Mouse (Mus musculus): ENCODE measurements around the gene Arhgef3. TPM values are rescaled to one million over a fixed set of nuclear protein-coding genes. Genes with fewer than 3 reads are reported as not detected.

Arhgef3 gene
- polyA plus RNA-seq, 1 experiment from 2014 or later = 6.4 TPM

DNA sequence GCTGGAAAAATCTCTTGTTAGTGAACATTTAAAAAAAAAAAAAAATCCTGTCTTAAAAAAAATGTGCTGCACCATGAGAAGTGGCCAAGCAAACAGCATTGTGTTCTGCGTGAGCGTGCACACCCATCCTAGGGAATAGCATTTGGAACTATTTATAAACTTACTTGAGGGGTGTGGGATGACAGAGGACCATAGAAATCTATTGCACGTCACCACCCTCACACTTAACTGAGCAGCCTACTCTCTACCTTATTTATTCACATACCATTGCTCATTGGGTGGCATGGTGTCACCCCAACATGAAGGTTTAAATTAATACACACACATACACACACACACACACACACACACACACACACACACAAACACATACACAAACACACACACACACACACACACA is 234.4 kb downstream of the Arhgef3 start:
- 82% methylated on average over 3 of the region's 3 CpGs for WGBS
- no peaks in the 10 kb centered on the region for H3K9me3 ChIP-seq (ENCODE audit: control insufficient read depth, low read length)

DNA sequence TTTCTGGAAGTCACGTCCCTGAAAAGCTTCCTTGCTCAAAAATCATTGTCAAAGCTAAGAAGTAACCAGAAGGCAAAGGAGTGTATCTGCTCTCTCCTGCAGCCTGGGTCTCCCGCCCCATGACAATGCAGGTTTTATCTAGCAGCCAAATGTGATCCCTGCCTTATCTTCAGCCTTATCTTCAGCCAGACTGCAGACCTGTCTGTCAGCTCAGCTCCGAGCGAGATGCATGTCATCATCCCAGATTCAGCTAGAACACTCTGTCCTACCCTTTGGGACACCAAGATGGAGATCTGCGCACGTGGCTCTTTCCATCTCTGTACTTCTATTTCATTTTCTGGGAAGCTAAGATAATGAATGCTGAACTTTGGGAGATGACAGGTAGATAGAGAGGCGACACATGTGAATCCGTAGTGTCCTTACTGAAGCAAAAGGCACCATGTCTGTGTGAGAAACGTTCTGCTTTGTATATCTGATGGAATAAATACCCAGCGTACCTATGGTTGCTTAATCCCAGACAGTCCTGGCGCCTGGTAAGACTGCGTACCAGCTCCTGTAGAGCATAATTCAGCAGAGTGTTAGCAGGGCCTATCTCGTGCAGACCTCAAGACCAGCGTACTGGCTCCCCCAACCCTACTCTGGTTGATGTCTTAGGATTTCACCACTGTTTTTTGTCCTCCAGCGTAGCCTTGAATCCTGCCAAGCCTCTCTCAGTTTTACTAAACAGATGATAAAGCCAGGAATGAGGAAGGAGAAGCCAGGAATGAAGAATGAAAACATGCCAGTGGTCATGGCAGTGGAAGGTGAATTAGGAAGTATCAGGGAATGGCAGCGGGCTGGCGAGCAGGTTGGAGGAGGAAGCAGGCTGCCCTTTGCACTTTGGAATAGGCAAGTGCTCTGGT is 235.4 kb downstream of the Arhgef3 start:
- ATAC-seq (replicated peaks; ENCODE audit: low FRiP score) = peak; percentile 77
- Histone ChIP-seq H3K9me3 (ENCODE audit: control insufficient read depth, low read length) (no peaks in the 10 kb centered on the region), H3K27ac (ENCODE audit: low read depth, low read length) (peak overlapping the region; percentile 71; the same call in 1 of the 2 replicates), H3K4me1 (replicated peaks; ENCODE audit: control insufficient read depth, insufficient read depth, low read length) (peaks cover 31% of the 10 kb centered on the region), H3K4me2 (0 out of 2 replicates have a peak overlapping the region, but pooled peaks have one; percentile 4), H3K36me3 (ENCODE audit: control insufficient read depth, insufficient read depth, low read length) (no peaks in the 10 kb centered on the region), H3K4me3 (ENCODE audit: low read depth, low read length) (no peak overlapping the region), H3K27me3 (replicated peaks; ENCODE audit: control insufficient read depth, insufficient read depth, low read length) (no peaks in the 10 kb centered on the region), H3K9ac (ENCODE audit: low read depth, low read length) (no peak overlapping the region)
- DNase-seq (ENCODE audit: low spot score) = no peak
- WGBS = 48% methylated on average over 17 of the region's 17 CpGs

More for the DNA sequence above, 234.4 kb downstream of the Arhgef3 start:
- Histone ChIP-seq H3K27me3 (replicated peaks; ENCODE audit: control insufficient read depth, insufficient read depth, low read length) (no peaks in the 10 kb centered on the region), H3K4me2 (no peak overlapping the region), H3K4me3 (ENCODE audit: low read depth, low read length) (no peak overlapping the region), H3K36me3 (ENCODE audit: control insufficient read depth, insufficient read depth, low read length) (no peaks in the 10 kb centered on the region), H3K27ac (ENCODE audit: low read depth, low read length) (no peak overlapping the region), H3K9ac (ENCODE audit: low read depth, low read length) (no peak overlapping the region), H3K4me1 (replicated peaks; ENCODE audit: control insufficient read depth, insufficient read depth, low read length) (peaks cover 31% of the 10 kb centered on the region)
- DNase-seq (ENCODE audit: low spot score) = no peak
- no peak for ATAC-seq (replicated peaks; ENCODE audit: low FRiP score)

DNA sequence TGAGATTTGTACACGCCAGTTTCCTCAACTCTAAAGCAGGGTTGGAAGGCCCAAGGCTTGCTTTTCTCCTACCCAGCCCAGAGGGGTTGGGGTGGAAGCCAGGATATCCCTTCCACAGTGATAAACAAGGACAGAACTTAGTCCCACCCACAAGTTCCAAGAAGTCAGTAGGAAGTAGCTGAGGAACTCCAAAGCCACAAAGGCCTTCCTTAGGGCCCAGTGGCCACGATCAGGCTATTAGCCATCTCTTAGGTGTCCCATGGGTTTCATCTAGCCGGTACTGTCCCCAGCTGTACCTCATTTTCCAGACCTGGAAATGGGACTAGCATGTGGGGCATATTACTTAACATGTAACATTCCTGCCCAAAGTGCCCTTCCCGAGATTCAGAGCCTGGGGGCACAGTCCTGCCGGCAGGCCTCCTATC is 236.4 kb downstream of the Arhgef3 start:
- no peak for DNase-seq (ENCODE audit: low spot score)
- no peak overlapping the region for H3K4me3 ChIP-seq (ENCODE audit: low read depth, low read length)
- no peak overlapping the region for H3K9ac ChIP-seq (ENCODE audit: low read depth, low read length)
- peak overlapping the region; percentile 34 for H3K4me2 ChIP-seq
- H3K9me3 ChIP-seq (ENCODE audit: control insufficient read depth, low read length) = no peaks in the 10 kb centered on the region
- no peaks in the 10 kb centered on the region for H3K36me3 ChIP-seq (ENCODE audit: control insufficient read depth, insufficient read depth, low read length)
- ATAC-seq (replicated peaks; ENCODE audit: low FRiP score) = peak; percentile 53
- H3K27ac ChIP-seq (ENCODE audit: low read depth, low read length) = peak overlapping the region; percentile 71; the same call in 1 of the 2 replicates
- H3K27me3 ChIP-seq (replicated peaks; ENCODE audit: control insufficient read depth, insufficient read depth, low read length) = no peaks in the 10 kb centered on the region
- WGBS = 37% methylated on average over 5 of the region's 5 CpGs
- peaks cover 31% of the 10 kb centered on the region for H3K4me1 ChIP-seq (replicated peaks; ENCODE audit: control insufficient read depth, insufficient read depth, low read length)

DNA sequence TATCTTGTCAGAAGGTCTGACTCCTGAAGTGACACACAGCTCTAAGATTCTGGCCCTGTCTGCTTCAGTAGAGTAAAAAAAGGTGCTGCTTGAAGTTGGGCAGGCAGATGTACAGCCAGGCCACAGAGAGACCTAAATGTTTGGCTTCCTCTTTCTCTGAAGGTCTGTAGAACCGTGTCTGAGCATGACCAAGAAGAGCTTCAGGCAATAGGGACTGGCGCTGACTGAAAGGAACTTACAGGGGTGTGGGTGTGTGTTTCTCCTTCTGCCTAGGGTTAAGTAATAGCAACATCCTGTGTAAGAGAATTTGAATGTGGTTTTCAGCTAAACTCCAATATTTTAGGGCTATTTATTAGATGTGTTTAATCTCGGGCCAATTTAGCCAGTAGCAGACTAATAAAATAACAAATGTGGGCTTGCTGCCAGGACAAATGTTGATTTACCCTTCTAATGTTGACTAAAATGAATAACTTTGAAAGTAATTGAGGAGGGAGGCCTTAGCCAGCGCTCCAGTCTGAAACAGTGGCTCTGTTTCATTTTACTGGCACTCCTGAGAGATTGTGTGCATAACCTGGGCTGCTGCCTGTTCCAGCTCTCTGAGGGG is 236.9 kb downstream of the Arhgef3 start:
- H3K4me2 ChIP-seq = peak overlapping the region; percentile 34
- no peaks in the 10 kb centered on the region for H3K27me3 ChIP-seq (replicated peaks; ENCODE audit: control insufficient read depth, insufficient read depth, low read length)
- no peaks in the 10 kb centered on the region for H3K9me3 ChIP-seq (ENCODE audit: control insufficient read depth, low read length)
- H3K4me1 ChIP-seq (replicated peaks; ENCODE audit: control insufficient read depth, insufficient read depth, low read length) = peaks cover 31% of the 10 kb centered on the region
- DNase-seq (ENCODE audit: low spot score) = no peak
- no peak overlapping the region for H3K9ac ChIP-seq (ENCODE audit: low read depth, low read length)
- WGBS = 46% methylated on average over 4 of the region's 4 CpGs
- H3K36me3 ChIP-seq (ENCODE audit: control insufficient read depth, insufficient read depth, low read length) = no peaks in the 10 kb centered on the region
- no peak overlapping the region for H3K4me3 ChIP-seq (ENCODE audit: low read depth, low read length)
- ATAC-seq (replicated peaks; ENCODE audit: low FRiP score) = peak; percentile 11
- H3K27ac ChIP-seq (ENCODE audit: low read depth, low read length) = peak overlapping the region; percentile 71; the same call in 1 of the 2 replicates

DNA sequence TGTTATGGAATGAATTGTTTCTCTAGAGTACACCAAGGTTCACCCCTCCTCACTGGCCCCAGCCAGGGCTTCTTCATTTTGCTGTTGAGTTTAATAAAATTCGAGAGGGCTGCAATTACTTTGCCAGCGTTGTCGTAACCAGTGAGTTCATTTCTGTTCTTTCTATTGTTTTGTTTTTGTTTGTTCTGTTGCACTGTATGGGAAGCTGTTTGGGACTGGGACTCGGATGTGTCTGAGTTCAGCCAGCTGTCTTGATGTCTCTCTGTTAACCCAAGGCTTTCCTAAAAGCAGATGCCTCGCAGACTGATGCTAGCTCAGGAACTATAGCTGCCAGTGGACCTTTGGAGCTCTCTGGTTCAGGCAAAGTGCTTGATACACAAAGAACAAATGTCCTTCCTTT is 237.8 kb downstream of the Arhgef3 start:
- Histone ChIP-seq H3K27me3 (replicated peaks; ENCODE audit: control insufficient read depth, insufficient read depth, low read length) (no peaks in the 10 kb centered on the region), H3K27ac (ENCODE audit: low read depth, low read length) (no peak overlapping the region), H3K9me3 (ENCODE audit: control insufficient read depth, low read length) (no peaks in the 10 kb centered on the region), H3K9ac (ENCODE audit: low read depth, low read length) (no peak overlapping the region), H3K4me3 (ENCODE audit: low read depth, low read length) (no peak overlapping the region), H3K4me1 (replicated peaks; ENCODE audit: control insufficient read depth, insufficient read depth, low read length) (peaks cover 31% of the 10 kb centered on the region), H3K4me2 (no peak overlapping the region), H3K36me3 (ENCODE audit: control insufficient read depth, insufficient read depth, low read length) (no peaks in the 10 kb centered on the region)
- ATAC-seq (replicated peaks; ENCODE audit: low FRiP score) (no peak), DNase-seq (ENCODE audit: low spot score) (no peak)
- WGBS = 83% methylated on average over 5 of the region's 5 CpGs

DNA sequence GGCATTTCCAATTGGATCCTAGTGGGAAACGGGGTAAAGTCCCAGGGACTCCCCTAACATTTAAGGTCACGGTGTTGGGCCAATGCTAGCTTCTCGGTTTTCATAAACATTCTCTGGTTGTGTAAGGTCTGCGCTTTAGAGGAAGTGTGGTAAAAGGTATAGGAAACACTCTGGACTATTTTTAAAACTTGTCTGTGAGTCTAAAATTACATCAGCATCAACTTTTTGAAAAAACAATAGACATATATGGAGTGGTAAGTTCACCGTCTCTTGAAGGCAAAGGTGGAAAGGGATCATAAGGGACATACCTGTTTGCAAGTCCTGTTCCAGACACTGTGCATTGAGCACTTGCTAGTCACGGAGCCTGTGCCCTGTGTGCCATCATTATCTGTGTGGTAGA is 240.5 kb downstream of the Arhgef3 start:
- Histone ChIP-seq H3K4me2 (no peak overlapping the region), H3K36me3 (ENCODE audit: control insufficient read depth, insufficient read depth, low read length) (no peaks in the 10 kb centered on the region), H3K9me3 (ENCODE audit: control insufficient read depth, low read length) (no peaks in the 10 kb centered on the region), H3K4me1 (replicated peaks; ENCODE audit: control insufficient read depth, insufficient read depth, low read length) (peaks cover 21% of the 10 kb centered on the region), H3K27me3 (replicated peaks; ENCODE audit: control insufficient read depth, insufficient read depth, low read length) (no peaks in the 10 kb centered on the region), H3K9ac (ENCODE audit: low read depth, low read length) (no peak overlapping the region), H3K27ac (ENCODE audit: low read depth, low read length) (no peak overlapping the region), H3K4me3 (ENCODE audit: low read depth, low read length) (no peak overlapping the region)
- 66% methylated on average over 6 of the region's 6 CpGs for WGBS
- DNase-seq (ENCODE audit: low spot score) (no peak), ATAC-seq (replicated peaks; ENCODE audit: low FRiP score) (no peak)

DNA sequence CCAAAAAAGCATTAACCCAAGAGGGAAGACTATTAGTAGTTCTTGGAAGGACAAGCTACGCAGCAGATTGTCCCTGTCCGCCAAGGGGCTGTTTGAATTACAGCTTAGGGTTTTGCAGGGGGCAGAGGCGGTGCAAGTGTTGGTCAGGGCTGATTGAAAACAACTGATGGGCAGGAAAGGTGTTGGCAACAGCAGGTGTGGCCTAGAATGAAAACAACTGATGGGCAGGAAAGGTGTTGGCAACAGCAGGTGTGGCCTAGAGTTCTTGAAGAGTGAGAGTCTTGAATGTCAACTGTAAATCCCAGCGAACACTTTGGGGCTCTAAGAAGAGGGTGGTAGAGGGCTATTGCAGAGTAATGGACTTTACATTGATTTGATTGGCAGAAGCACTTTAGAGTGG is 241.2 kb downstream of the Arhgef3 start:
- ATAC-seq (replicated peaks; ENCODE audit: low FRiP score) = no peak
- no peak overlapping the region for H3K4me2 ChIP-seq
- no peaks in the 10 kb centered on the region for H3K27me3 ChIP-seq (replicated peaks; ENCODE audit: control insufficient read depth, insufficient read depth, low read length)
- H3K9me3 ChIP-seq (ENCODE audit: control insufficient read depth, low read length) = no peaks in the 10 kb centered on the region
- no peak overlapping the region for H3K4me3 ChIP-seq (ENCODE audit: low read depth, low read length)
- H3K9ac ChIP-seq (ENCODE audit: low read depth, low read length) = no peak overlapping the region
- no peaks in the 10 kb centered on the region for H3K36me3 ChIP-seq (ENCODE audit: control insufficient read depth, insufficient read depth, low read length)
- H3K27ac ChIP-seq (ENCODE audit: low read depth, low read length) = no peak overlapping the region
- DNase-seq (ENCODE audit: low spot score) = no peak
- peaks cover 13% of the 10 kb centered on the region for H3K4me1 ChIP-seq (replicated peaks; ENCODE audit: control insufficient read depth, insufficient read depth, low read length)
- 73% methylated on average over 4 of the region's 4 CpGs for WGBS

DNA sequence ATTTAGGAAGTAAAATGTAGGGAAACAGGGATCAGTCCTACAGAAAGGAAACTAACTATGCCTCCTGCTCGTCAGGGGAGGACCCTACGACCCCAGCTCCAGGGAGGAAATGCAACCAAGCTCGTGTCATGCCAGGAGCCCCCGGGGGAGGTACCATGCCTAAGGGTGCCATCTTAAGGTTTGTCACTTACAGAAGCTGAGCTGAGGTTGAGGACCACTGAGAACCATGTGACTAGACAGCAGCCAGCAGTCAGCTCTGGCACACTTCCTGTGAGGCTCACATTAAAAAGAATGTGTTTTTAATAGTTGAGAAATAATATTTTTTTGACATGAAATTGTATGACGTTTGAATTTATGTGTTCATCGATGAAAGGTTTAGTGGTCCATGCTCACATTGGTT is 242.4 kb downstream of the Arhgef3 start:
- 65% methylated on average over 6 of the region's 6 CpGs for WGBS
- ATAC-seq (replicated peaks; ENCODE audit: low FRiP score) = no peak

More for the DNA sequence above, 242.4 kb downstream of the Arhgef3 start:
- no peaks in the 10 kb centered on the region for H3K27me3 ChIP-seq (replicated peaks; ENCODE audit: control insufficient read depth, insufficient read depth, low read length)
- H3K4me2 ChIP-seq = no peak overlapping the region
- H3K4me3 ChIP-seq (ENCODE audit: low read depth, low read length) = no peak overlapping the region
- H3K36me3 ChIP-seq (ENCODE audit: control insufficient read depth, insufficient read depth, low read length) = no peaks in the 10 kb centered on the region
- no peak overlapping the region for H3K9ac ChIP-seq (ENCODE audit: low read depth, low read length)
- DNase-seq (ENCODE audit: low spot score) = no peak
- H3K4me1 ChIP-seq (replicated peaks; ENCODE audit: control insufficient read depth, insufficient read depth, low read length) = peaks cover 5% of the 10 kb centered on the region; the same call in 1 of the 2 replicates
- no peaks in the 10 kb centered on the region for H3K9me3 ChIP-seq (ENCODE audit: control insufficient read depth, low read length)
- H3K27ac ChIP-seq (ENCODE audit: low read depth, low read length) = no peak overlapping the region
